Mouse (Mus musculus): Measurements from ENCODE around the gene C4b. TPM values are rescaled to one million over a fixed set of nuclear protein-coding genes. Genes with fewer than 3 reads are reported as not detected.

C4b gene
- polyA plus RNA-seq, 1 experiment from 2014 or later, result 0.11 TPM

DNA sequence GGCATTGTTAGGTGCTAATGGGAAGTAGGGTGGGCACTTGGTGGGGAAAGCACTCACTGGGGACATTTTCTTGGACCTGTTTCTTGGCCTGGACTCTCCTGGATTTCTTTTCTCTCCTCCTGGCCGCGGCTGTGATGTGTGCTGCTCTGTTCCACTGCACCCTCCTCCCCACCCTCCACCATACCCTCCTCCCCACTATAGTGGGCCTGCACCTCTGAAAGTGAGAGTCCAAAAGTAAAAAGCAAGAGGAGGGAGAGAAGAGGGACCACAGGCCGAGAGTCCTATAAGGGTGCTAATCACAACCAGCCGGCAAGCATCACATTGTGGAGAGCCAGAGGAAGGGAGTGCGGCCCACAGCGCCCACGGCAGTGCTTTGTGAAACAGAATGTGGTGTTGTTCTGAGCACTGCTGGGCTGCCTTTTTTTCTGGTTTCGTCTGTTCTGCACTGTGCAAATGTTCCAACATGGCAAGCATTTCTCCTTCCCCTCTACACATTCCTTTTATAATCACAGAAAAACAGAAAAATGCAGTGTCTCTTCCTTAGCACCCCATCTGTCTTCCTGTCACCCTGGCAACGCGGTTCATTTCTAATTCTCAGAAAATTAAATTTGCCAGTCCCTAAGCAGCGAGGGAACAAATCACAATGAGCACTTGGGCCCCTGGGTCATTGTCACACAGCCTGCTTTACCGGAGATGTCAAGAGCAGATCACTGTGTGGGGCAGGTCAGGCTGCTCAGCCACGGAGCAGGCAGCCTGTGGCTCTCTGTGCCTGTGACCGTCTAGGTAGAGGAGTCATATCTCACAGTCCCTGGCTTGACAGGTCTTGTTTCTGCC is 43.9 kb downstream of the C4b start:
- no peak overlapping the region for H3K9ac ChIP-seq (replicated peaks)
- H3K4me2 ChIP-seq (replicated peaks), result no peak overlapping the region
- H3K27ac ChIP-seq (replicated peaks), result peak overlapping the region; percentile 3; the same call in 1 of the 2 replicates
- H3K27me3 ChIP-seq, result no peaks in the 10 kb centered on the region
- no peak for ATAC-seq (ENCODE audit: low FRiP score, low read depth)
- no peaks in the 10 kb centered on the region for H3K9me3 ChIP-seq
- no peak overlapping the region for H3K4me3 ChIP-seq
- H3K36me3 ChIP-seq, result no peaks in the 10 kb centered on the region
- H3K4me1 ChIP-seq, result 0 out of 2 replicates have a peak, but pooled peaks cover 9% of the 10 kb centered on the region
- 49% methylated on average over 14 of the region's 14 CpGs for WGBS

DNA sequence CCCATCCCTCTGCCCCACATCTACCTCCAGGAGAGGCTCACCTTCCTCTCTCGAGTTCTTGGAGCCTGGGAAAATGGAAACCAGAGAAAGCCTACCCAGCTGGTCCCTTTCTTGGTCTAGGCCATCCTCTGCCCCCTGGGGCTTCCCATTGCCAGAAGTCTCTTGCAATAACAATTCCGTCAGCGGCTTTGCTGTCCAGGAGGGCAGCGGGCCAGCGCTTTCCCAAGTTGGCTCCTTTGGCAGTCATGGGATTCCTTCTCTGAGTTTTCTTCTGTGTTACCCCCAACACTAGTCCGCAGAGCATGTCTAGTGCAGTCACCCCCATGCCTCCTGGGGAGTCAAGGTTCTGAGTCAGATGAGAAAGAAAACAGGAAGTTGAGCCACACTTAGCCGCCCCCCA is 50.8 kb downstream of the C4b start:
- WGBS, result 73% methylated on average over 7 of the region's 7 CpGs
- H3K36me3 ChIP-seq, result no peaks in the 10 kb centered on the region

DNA sequence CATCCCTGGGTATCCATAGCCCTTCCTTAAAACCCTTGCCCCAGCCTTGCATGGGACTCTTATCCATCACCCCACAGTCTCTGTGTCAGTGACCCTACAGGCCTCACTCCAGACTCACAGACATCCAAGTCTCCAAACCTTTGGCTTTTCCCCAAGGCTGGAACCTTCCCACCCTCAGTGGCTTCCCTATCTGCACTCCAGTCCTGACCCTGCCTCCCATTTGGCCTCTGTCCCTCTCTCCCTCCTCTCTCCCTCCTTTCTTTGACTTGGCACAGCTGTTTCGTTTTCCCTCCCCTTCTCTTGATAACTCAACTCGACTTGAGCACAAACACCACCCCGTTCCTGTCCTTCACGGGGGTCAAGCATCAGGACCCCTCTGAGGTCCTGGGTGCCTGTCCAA is 53.2 kb downstream of the C4b start:
- 83% methylated on average over 4 of the region's 4 CpGs for WGBS
- ATAC-seq (ENCODE audit: low FRiP score, low read depth), result no peak
- Histone ChIP-seq H3K4me1 (no peaks in the 10 kb centered on the region), H3K27me3 (no peaks in the 10 kb centered on the region), H3K36me3 (no peaks in the 10 kb centered on the region), H3K27ac (replicated peaks) (no peak overlapping the region), H3K9ac (replicated peaks) (no peak overlapping the region), H3K4me2 (replicated peaks) (no peak overlapping the region), H3K9me3 (no peaks in the 10 kb centered on the region), H3K4me3 (no peak overlapping the region)

More for the DNA sequence above, 50.8 kb downstream of the C4b start:
- no peak overlapping the region for H3K27ac ChIP-seq (replicated peaks)
- H3K4me1 ChIP-seq, result no peaks in the 10 kb centered on the region
- H3K4me2 ChIP-seq (replicated peaks), result no peak overlapping the region
- no peak overlapping the region for H3K9ac ChIP-seq (replicated peaks)
- H3K27me3 ChIP-seq, result no peaks in the 10 kb centered on the region
- no peak for ATAC-seq (ENCODE audit: low FRiP score, low read depth)
- no peaks in the 10 kb centered on the region for H3K9me3 ChIP-seq
- H3K4me3 ChIP-seq, result no peak overlapping the region

DNA sequence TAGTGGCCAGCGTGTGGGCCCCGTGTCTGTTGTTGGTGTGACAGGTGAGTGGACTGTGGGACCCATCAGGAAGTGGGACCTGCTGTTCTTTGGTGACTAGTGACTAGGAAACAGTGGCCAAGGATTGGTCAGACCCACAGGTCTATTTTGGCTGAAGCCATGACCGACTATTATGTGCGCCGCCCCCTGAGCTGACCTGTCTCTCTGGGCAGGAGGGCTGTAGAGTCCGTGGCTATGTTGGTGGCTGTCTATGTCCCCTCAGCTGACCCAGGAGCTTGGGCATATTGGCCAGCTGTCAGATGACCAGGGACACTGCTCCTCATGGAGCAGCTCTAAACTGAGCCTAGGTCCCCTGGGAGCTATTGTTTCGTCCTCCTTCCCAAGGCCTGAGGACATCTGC is 54.8 kb downstream of the C4b start:
- Histone ChIP-seq H3K4me2 (replicated peaks) (no peak overlapping the region), H3K4me1 (no peaks in the 10 kb centered on the region), H3K27ac (replicated peaks) (no peak overlapping the region), H3K9me3 (no peaks in the 10 kb centered on the region), H3K9ac (replicated peaks) (no peak overlapping the region), H3K4me3 (no peak overlapping the region), H3K27me3 (no peaks in the 10 kb centered on the region), H3K36me3 (no peaks in the 10 kb centered on the region)
- no peak for ATAC-seq (ENCODE audit: low FRiP score, low read depth)
- 91% methylated on average over 7 of the region's 7 CpGs for WGBS

DNA sequence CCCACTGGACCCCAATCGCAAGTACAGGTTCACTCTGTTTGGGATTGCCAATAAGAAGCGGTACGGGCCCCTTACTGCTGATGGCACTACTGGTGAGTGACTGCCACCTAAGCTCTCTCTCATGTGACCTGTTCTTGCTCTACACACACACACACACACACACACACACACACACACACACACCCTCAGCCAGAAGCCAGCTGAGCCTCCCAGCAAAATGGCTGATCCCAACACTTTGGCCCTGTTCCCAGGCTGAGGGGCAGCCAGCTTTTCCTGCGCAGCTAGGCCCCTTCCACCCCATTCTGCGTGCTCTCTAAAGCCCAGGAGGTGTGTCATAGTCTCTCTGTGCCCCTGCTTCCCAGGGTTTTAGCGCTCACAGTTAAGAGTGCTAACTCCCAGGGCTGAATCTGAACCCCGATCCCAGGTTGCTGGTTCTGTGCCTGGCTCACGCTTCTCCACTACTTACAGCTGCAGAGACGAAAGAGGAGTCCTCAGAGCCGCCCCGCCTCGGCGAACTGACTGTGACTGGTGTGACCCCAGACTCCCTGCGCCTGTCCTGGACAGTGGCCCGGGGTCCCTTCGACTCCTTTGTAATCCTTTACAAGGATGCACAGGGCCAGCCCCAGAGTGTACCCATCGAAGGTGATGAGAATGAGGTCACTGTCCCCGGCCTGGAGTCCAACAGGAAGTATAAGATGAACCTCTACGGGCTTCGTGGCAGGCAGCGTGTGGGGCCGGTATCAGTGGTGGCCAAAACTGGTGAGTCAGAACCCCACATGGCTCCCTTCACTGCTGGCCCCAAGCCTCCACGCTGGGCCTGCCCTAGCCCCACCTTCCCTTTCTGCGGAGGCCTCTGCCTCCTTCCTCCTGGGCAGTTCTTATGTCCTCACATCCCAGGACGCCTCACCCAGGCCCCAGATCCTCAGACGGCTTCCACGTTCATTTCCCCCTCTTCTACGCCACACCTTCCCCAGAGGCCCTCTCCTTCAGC is 58.3 kb downstream of the C4b start:
- Histone ChIP-seq H3K9ac (replicated peaks) (no peak overlapping the region), H3K4me1 (no peaks in the 10 kb centered on the region), H3K9me3 (no peaks in the 10 kb centered on the region), H3K36me3 (no peaks in the 10 kb centered on the region), H3K27me3 (peaks cover 1% of the 10 kb centered on the region; the same call in 1 of the 2 replicates), H3K4me3 (no peak overlapping the region), H3K4me2 (replicated peaks) (no peak overlapping the region), H3K27ac (replicated peaks) (no peak overlapping the region)
- ATAC-seq (ENCODE audit: low FRiP score, low read depth), result no peak
- WGBS, result 78% methylated on average over 28 of the region's 28 CpGs

DNA sequence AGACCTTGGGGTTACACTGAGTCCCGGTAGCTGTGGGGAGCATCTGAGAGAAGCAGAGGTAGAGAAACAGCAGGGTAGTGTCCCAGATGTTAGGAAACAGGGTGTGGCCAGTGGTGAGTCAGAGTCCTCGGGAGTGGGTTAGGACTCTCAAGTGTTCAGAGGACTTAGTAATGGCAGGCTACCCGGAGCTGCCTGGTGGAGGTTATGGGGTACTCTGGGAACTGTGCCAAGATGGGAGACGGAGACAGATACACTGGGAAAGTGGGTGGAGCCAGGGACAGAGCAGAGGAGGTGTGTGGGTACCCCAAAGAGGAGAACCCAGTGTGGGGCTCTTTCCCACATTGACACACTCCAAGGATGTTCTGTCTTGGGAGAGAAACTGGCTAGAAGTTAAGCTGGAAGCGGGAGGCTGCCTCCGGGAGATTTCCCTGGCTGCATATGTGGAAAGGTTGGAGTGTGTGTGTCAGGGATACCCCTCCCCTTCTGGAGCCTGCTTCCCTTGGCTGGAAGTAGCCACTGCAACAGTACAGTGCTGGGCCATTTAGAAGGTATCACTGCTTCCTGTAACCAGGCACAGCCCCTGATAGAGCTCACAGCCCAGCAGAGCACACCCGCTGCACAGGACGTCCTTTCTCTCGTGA is 59.3 kb downstream of the C4b start:
- ATAC-seq (ENCODE audit: low FRiP score, low read depth), result no peak
- Histone ChIP-seq H3K27ac (replicated peaks) (no peak overlapping the region), H3K9me3 (no peaks in the 10 kb centered on the region), H3K4me3 (no peak overlapping the region), H3K9ac (replicated peaks) (no peak overlapping the region), H3K36me3 (no peaks in the 10 kb centered on the region), H3K4me2 (replicated peaks) (no peak overlapping the region), H3K27me3 (peaks cover 10% of the 10 kb centered on the region), H3K4me1 (no peaks in the 10 kb centered on the region)
- 78% methylated on average over 9 of the region's 9 CpGs for WGBS

DNA sequence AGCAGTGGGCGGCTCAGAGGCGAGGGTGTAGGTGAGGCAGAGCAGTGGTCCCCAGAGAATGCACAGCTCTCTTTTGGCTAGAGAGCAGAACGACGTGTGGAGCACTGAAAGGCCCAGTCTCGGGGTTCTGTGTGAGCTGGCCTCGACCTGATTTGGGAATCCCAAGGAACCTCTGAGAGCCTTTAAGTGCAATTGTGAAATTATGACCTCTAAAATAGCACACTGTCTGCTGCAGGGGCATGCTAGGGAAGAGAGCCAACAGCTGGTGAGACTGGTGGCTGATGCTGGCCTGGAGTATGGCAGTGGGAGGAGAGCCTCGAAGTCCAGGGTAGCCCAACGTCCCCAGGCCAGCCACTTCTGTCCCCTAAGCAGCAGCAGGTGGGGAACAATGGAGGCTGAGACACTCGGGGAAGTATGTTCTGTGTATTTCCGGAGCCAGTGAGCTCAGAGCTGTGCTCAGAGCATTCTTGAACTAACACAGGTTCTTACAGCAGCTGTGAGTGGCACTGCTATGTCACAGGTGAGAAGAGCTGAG is 59.9 kb downstream of the C4b start:
- 63% methylated on average over 10 of the region's 10 CpGs for WGBS
- Histone ChIP-seq H3K27ac (replicated peaks) (no peak overlapping the region), H3K27me3 (peaks cover 16% of the 10 kb centered on the region), H3K4me3 (no peak overlapping the region), H3K4me1 (no peaks in the 10 kb centered on the region), H3K4me2 (replicated peaks) (no peak overlapping the region), H3K9ac (replicated peaks) (no peak overlapping the region), H3K36me3 (no peaks in the 10 kb centered on the region), H3K9me3 (no peaks in the 10 kb centered on the region)
- ATAC-seq (ENCODE audit: low FRiP score, low read depth), result no peak

DNA sequence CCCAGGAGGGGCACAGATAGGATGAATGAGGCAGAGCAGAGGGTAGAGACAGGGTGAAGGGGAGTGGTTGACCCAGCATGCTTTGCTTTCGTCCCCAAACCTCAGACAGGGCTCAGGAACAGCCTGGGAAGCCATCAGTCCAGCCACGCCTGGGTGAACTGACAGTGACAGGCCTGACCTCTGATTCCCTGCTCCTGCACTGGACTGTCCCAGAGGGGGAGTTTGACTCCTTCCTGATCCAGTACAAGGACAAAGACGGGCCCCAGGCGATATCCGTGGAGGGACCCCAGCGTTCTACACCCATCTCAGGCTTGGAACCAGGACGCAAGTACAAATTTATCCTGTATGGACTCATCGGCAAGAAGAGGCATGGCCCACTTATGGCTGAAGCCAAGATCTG is 60.5 kb downstream of the C4b start:
- WGBS, result 85% methylated on average over 8 of the region's 8 CpGs
- no peak for ATAC-seq (ENCODE audit: low FRiP score, low read depth)

DNA sequence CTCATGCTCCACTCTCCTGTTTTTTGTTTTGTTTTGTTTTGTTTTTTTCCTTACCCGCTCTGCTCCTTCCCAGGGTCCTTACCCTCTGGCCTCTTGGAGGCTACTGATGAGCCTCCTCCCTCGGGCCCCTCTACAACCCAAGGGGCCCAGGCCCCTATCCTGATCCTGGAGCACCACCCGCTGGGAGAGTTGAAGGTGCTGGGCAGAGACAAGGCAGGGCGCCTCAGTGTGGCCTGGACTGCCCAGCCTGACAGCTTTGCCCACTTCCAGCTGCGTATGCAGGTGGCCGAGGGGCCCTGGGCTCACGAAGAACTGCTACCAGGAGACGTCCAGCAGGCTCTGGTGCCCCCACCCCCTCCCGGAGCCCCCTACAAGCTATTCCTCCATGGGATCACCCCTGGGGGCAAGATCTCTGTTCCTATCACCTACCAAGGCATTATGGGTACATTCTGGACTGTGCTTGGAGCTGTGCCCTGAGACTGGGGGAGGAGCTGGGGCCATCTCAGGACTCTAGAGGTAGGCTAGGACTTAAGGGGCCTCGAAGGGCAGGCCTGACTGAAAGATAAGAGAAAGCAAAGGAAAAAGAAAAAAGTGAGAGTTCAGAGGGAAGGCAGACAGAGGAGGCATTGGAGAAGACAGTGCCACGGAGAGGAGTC is 61.7 kb downstream of the C4b start:
- no peak for ATAC-seq (ENCODE audit: low FRiP score, low read depth)

More for the DNA sequence above, 60.5 kb downstream of the C4b start:
- H3K4me1 ChIP-seq, result no peaks in the 10 kb centered on the region
- no peaks in the 10 kb centered on the region for H3K9me3 ChIP-seq
- no peak overlapping the region for H3K4me2 ChIP-seq (replicated peaks)
- H3K9ac ChIP-seq (replicated peaks), result no peak overlapping the region
- H3K27ac ChIP-seq (replicated peaks), result no peak overlapping the region
- no peaks in the 10 kb centered on the region for H3K36me3 ChIP-seq
- peaks cover 22% of the 10 kb centered on the region for H3K27me3 ChIP-seq
- no peak overlapping the region for H3K4me3 ChIP-seq

DNA sequence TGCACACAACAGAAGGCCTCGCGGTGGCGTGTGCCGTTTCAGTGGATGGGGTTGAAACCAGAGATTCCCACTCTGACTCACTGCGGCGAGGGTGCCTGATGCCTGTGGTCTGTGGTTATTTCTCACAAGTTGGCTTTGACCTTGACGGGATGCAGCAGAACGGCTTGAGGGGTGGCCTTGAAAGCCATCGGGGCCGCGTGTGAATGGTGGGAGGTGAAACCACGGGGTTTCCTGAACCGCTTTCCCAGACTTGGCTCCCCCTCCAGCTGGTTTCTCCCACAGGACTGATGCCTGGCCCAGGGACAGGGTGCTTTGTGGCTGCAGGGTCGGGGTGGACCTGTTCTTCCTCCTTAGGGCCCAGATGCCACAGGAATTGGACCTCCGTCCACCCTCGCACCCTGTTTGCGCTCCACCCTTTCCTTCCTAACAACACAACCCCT is 62.5 kb downstream of the C4b start:
- no peak overlapping the region for H3K27ac ChIP-seq (replicated peaks)
- no peak overlapping the region for H3K9ac ChIP-seq (replicated peaks)
- no peaks in the 10 kb centered on the region for H3K36me3 ChIP-seq
- peaks cover 29% of the 10 kb centered on the region for H3K27me3 ChIP-seq
- no peaks in the 10 kb centered on the region for H3K9me3 ChIP-seq
- H3K4me2 ChIP-seq (replicated peaks), result no peak overlapping the region
- no peaks in the 10 kb centered on the region for H3K4me1 ChIP-seq
- 87% methylated on average over 17 of the region's 17 CpGs for WGBS
- ATAC-seq (ENCODE audit: low FRiP score, low read depth), result no peak
- H3K4me3 ChIP-seq, result no peak overlapping the region

More for the DNA sequence above, 61.7 kb downstream of the C4b start:
- Histone ChIP-seq H3K9ac (replicated peaks) (no peak overlapping the region), H3K4me3 (no peak overlapping the region), H3K27ac (replicated peaks) (no peak overlapping the region), H3K4me1 (no peaks in the 10 kb centered on the region), H3K9me3 (no peaks in the 10 kb centered on the region), H3K4me2 (replicated peaks) (no peak overlapping the region), H3K36me3 (no peaks in the 10 kb centered on the region), H3K27me3 (peaks cover 28% of the 10 kb centered on the region)
- 74% methylated on average over 11 of the region's 11 CpGs for WGBS

DNA sequence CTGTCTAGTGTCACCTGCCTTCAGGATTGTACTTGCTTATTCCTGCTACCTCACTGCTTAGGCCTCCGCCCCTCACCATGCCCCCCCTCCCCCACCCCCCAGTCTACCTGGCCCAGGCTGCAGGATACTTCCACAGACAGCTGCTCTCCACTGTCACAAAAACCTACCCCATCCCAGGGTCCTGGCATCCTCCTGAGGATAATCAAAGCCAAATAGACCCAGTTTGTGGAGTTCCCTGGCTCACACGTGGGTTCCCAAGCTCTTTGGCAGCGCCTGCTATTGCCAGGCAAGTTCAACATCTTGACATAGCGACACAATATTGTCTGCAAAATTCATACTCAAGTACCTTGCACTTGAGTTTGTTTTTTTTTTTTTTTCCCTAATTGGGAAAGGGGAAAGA is 63.1 kb downstream of the C4b start:
- H3K9me3 ChIP-seq, result no peaks in the 10 kb centered on the region
- no peak overlapping the region for H3K4me3 ChIP-seq
- no peak overlapping the region for H3K27ac ChIP-seq (replicated peaks)
- WGBS, result 79% methylated on average over 4 of the region's 4 CpGs
- H3K4me1 ChIP-seq, result no peaks in the 10 kb centered on the region
- H3K27me3 ChIP-seq, result peaks cover 33% of the 10 kb centered on the region
- H3K4me2 ChIP-seq (replicated peaks), result no peak overlapping the region
- H3K9ac ChIP-seq (replicated peaks), result no peak overlapping the region
- no peaks in the 10 kb centered on the region for H3K36me3 ChIP-seq
- no peak for ATAC-seq (ENCODE audit: low FRiP score, low read depth)

Measured in midbrain, embryonic 12.5 days (tissue).